Mouse (Mus musculus): ENCODE results near the gene Dcaf8. TPM values are rescaled to one million over a fixed set of nuclear protein-coding genes. Genes with fewer than 3 reads are reported as not detected.

The Dcaf8 gene
- polyA plus RNA-seq, 1 experiment from 2014 or later: 48.3 TPM

DNA sequence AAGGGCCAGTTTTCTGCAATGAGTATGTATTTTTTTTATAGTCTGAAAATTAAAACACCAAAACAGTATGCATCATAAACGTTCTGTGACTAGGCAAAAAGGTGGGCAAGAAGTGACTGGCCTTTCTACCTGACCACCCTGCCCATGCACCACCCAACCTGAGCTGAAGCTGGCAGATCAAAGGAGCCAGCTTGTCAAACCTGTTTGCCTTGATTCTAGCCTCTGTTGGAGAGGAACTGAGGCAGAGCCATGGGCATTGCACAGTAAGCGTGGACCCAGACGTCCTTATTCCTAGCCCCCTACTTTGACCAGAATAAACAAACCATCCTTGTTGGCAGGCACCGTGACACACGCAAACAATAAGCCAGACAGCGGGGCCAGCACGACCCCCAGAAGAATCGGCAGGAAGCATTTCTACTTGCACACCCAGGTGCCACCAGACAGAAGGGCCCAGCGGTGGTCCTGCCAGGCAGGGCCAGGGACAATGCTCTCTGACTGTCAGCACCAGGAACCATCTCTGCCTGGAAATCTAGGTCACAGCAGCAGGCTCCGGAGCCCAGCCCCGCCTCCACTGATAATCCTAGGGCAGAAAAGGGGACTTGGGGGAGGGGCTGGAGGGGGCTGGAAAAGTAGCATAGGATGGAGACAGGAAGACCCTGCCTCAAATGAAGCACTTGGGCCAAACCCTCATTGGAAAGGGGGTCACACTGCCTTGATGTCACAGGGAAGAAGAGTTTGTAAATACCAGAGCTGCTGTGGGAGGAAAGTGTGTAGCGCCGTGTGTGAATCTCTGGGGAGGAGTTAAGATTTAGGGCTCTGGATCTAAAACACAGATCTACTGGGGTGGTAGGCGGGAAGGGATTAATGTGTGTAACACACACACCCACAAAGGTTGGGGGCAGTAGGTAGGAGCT lies 54.3 kb downstream of the Dcaf8 start:
- WGBS (ENCODE audit: insufficient replicate concordance): 60% methylated on average over 14 of the region's 14 CpGs
- ATAC-seq (no peak), DNase-seq (peak; percentile 16)
- TF ChIP-seq CTCF (IDR thresholded peaks at IDR 0.05; ENCODE audit: low read depth): no peak
- no peak for TF ChIP-seq EP300 (IDR thresholded peaks at IDR 0.05; ENCODE audit: low read depth)
- Histone ChIP-seq H3K27me3 (ENCODE audit: insufficient read depth, low read length) (no peaks in the 10 kb centered on the region), H3K27ac (ENCODE audit: low read depth) (no peak overlapping the region), H3K9me3 (ENCODE audit: low read length) (no peaks in the 10 kb centered on the region), H3K4me3 (ENCODE audit: low read depth, low read length) (no peak overlapping the region), H3K4me1 (ENCODE audit: insufficient read depth) (peaks cover 19% of the 10 kb centered on the region), H3K4me2 (ENCODE audit: low read depth, low read length) (no peak overlapping the region), H3K36me3 (replicated peaks; ENCODE audit: insufficient read depth, low read length) (peaks cover 38% of the 10 kb centered on the region), H3K9ac (replicated peaks) (no peak overlapping the region)

GRCm38 (mm10) chr1:172202894-172203522 lies 55.1 kb downstream of the Dcaf8 start:
- H3K4me2 ChIP-seq (ENCODE audit: low read depth, low read length): no peak overlapping the region
- no peaks in the 10 kb centered on the region for H3K27me3 ChIP-seq (ENCODE audit: insufficient read depth, low read length)
- peaks cover 31% of the 10 kb centered on the region for H3K36me3 ChIP-seq (replicated peaks; ENCODE audit: insufficient read depth, low read length)
- 66% methylated on average over 2 of the region's 2 CpGs for WGBS (ENCODE audit: insufficient replicate concordance)
- no peaks in the 10 kb centered on the region for H3K9me3 ChIP-seq (ENCODE audit: low read length)
- H3K27ac ChIP-seq (ENCODE audit: low read depth): no peak overlapping the region
- H3K4me3 ChIP-seq (ENCODE audit: low read depth, low read length): no peak overlapping the region
- no peak overlapping the region for H3K9ac ChIP-seq (replicated peaks)
- ATAC-seq: no peak
- H3K4me1 ChIP-seq (ENCODE audit: insufficient read depth): peaks cover 19% of the 10 kb centered on the region
- TF ChIP-seq CTCF (IDR thresholded peaks at IDR 0.05; ENCODE audit: low read depth) (no peak), EP300 (IDR thresholded peaks at IDR 0.05; ENCODE audit: low read depth) (no peak)
- no peak for DNase-seq

DNA sequence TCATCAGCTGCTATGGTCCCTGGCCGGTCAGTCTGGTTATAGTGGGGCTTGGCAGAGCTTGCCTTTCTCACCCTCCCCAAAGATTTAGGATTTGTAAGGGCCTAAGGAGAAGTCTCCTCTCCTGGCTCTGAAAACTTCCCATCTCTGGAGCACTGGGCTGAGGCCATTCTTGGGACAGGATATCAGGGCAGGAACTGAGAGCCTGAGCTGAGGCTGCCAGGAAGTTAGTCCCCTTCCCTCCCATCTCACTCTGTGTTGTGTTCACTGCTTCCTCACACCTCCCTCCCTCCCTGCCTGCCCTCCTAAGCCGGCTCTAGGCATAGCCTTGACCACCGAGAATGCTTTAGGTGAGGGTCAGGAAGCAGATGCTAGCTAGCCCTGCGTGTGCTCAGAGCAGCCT lies 55.7 kb downstream of the Dcaf8 start:
- H3K27ac ChIP-seq (ENCODE audit: low read depth): peak overlapping the region; percentile 39; the same call in 1 of the 2 replicates
- no peaks in the 10 kb centered on the region for H3K27me3 ChIP-seq (ENCODE audit: insufficient read depth, low read length)
- no peaks in the 10 kb centered on the region for H3K9me3 ChIP-seq (ENCODE audit: low read length)
- no peak overlapping the region for H3K4me2 ChIP-seq (ENCODE audit: low read depth, low read length)
- H3K36me3 ChIP-seq (replicated peaks; ENCODE audit: insufficient read depth, low read length): peaks cover 25% of the 10 kb centered on the region
- 28% methylated on average over 4 of the region's 4 CpGs for WGBS (ENCODE audit: insufficient replicate concordance)
- ATAC-seq: no peak
- no peak for DNase-seq
- peaks cover 19% of the 10 kb centered on the region for H3K4me1 ChIP-seq (ENCODE audit: insufficient read depth)
- TF ChIP-seq CTCF (IDR thresholded peaks at IDR 0.05; ENCODE audit: low read depth): no peak
- TF ChIP-seq EP300 (IDR thresholded peaks at IDR 0.05; ENCODE audit: low read depth): no peak
- H3K9ac ChIP-seq (replicated peaks): no peak overlapping the region
- H3K4me3 ChIP-seq (ENCODE audit: low read depth, low read length): no peak overlapping the region

DNA sequence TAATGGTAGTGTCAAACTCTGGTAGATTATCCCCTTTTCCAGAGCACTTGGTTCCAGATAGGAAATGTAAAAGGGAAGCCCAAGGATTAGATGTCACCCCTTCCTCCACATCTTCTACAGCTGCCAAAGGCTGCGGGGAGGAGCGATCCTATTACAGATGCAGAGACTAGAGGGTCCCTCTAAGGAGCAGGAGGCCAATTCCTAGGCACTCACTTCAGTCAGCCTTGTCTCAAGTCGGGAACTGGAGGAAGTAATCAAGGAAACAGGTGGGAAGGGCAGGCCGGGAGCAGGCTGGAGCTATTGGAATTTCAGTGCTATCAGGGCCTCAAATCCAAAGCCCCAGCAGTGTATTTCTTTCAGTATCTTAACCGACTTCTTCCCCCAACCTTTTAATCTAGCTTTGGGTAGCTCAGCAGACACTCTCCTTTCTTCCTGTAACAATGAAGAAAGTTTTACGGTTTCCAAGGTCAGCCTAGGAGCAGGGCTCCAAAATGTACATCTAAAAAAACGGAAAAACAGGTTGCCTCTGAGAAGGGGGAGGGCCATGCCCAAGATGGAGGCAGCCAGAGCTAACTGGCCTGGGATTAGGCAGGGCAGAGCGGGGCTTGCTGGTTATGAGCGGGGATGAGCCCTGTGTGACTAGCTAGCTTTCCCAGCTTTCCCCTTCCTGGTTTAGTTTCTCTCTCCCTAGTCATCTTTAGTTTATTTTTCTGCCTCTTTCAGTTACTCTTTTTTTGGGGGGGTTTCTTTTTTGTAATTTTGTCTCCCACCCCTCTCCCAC lies 56.3 kb downstream of the Dcaf8 start:
- H3K27ac ChIP-seq (ENCODE audit: low read depth): peak overlapping the region; percentile 39; the same call in 1 of the 2 replicates

DNA sequence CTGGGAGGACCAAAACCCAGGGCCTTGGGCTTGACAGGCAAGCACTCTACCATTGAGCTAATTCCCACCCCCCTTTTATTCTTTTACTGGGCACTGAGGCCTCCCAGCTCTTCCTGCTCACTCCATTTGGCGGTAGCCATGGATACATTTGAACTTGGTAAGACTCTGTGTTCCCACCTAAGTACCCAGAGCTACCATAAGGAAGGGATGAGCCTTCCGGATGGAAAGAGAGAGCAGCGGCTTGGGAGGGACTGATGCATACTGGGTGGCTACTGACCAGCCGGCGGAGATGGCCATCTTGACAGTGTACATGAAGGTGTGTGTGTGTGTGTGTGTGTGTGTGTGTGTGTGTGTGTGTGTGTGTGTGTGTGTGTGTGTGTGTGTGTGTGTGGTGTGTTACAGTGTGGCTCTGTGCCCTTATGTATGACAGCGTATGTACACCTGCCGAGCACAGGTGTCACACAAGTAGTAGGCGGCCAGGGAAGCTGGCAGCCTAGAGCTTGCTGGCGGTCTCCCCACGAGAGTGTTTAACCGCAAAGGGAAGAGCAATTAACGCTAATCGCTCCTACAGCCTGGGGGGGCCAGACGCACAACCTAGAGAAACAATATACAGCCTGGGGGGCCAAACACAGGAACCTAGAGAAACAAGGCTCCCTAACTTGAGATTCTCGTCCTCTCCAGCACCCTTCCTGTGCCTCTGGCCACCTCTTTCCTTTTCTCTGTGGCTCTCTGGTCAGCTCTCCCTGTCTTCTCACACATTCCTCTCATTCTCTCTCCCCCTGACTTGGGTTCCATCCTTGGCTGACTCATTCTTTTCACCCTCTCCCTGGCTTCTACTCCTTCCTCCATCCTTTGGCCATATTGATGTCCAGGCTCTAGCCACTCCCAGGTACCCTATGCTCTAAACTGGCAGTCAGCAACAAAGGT lies 57.2 kb downstream of the Dcaf8 start:
- H3K4me2 ChIP-seq (ENCODE audit: low read depth, low read length): peak overlapping the region; percentile 80
- no peak overlapping the region for H3K4me3 ChIP-seq (ENCODE audit: low read depth, low read length)
- H3K4me1 ChIP-seq (ENCODE audit: insufficient read depth): peaks cover 19% of the 10 kb centered on the region
- no peaks in the 10 kb centered on the region for H3K27me3 ChIP-seq (ENCODE audit: insufficient read depth, low read length)
- peaks cover 13% of the 10 kb centered on the region for H3K36me3 ChIP-seq (replicated peaks; ENCODE audit: insufficient read depth, low read length)
- ATAC-seq (no peak), DNase-seq (no peak)
- no peak for TF ChIP-seq EP300 (IDR thresholded peaks at IDR 0.05; ENCODE audit: low read depth)
- no peak for TF ChIP-seq CTCF (IDR thresholded peaks at IDR 0.05; ENCODE audit: low read depth)
- H3K9me3 ChIP-seq (ENCODE audit: low read length): no peaks in the 10 kb centered on the region
- 73% methylated on average over 15 of the region's 15 CpGs for WGBS (ENCODE audit: insufficient replicate concordance)
- H3K9ac ChIP-seq (replicated peaks): peak overlapping the region; percentile 73; the same call in 1 of the 2 replicates
- no peak overlapping the region; the same call in 1 of the 2 replicates for H3K27ac ChIP-seq (ENCODE audit: low read depth)

More for the DNA sequence above, 56.3 kb downstream of the Dcaf8 start:
- Histone ChIP-seq H3K4me2 (ENCODE audit: low read depth, low read length) (0 out of 2 replicates have a peak overlapping the region, but pooled peaks have one; percentile 3), H3K36me3 (replicated peaks; ENCODE audit: insufficient read depth, low read length) (peaks cover 22% of the 10 kb centered on the region), H3K9me3 (ENCODE audit: low read length) (no peaks in the 10 kb centered on the region), H3K4me3 (ENCODE audit: low read depth, low read length) (no peak overlapping the region), H3K4me1 (ENCODE audit: insufficient read depth) (peaks cover 19% of the 10 kb centered on the region), H3K9ac (replicated peaks) (no peak overlapping the region), H3K27me3 (ENCODE audit: insufficient read depth, low read length) (no peaks in the 10 kb centered on the region)
- DNase-seq (no peak), ATAC-seq (no peak)
- TF ChIP-seq EP300 (IDR thresholded peaks at IDR 0.05; ENCODE audit: low read depth) (no peak), CTCF (IDR thresholded peaks at IDR 0.05; ENCODE audit: low read depth) (no peak)
- 61% methylated on average over 9 of the region's 9 CpGs for WGBS (ENCODE audit: insufficient replicate concordance)

Data from liver, postnatal 0 days (tissue).